Mouse (Mus musculus): ENCODE data around the gene Ccnl1. TPM values are rescaled to one million over a fixed set of nuclear protein-coding genes. Genes with fewer than 3 reads are reported as not detected.
A peak's percentile ranks its signal among the peaks of the same experiment; 100 is the strongest.

The Ccnl1 gene
- polyA plus RNA-seq, 1 experiment = 226 TPM

DNA sequence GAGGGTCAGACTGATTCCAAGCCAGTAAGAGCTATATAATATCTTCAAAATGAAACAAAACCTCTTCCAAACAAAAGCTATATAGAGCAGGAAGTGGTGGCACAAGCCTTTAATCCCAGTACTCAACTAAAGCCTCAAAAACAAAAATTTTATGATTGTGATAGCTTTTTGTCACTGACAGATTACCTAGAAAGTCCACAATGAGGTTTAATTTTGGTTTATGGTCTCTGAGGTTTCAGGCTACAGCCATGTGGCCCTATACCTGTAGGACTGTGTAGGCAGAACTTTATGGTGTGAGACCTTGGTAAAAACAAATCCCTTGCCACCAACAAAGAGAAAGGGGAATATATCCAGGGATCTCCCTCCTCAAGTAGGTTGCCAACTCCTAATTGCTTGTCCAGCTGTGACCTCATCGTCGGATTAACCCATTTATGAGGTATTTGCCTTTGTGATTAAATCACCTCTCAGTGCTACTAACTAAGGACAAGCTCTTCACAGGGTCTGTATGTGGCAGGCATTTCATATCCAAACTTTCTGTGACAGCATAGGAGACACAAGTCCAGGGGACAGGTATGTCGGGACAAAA, 1.5 kb upstream of the Ccnl1 start:
- Histone ChIP-seq H3K27ac (ENCODE audit: insufficient read depth, low read depth, low read length) (no peak overlapping the region), H3K4me1 (ENCODE audit: control insufficient read depth, insufficient read depth, low read length) (peaks cover 25% of the 10 kb centered on the region), H3K4me3 (ENCODE audit: insufficient read depth, low read length) (no peak overlapping the region)
- TF ChIP-seq POLR2A (IDR thresholded peaks at IDR 0.05; ENCODE audit: borderline replicate concordance, low read depth, low read length) = no peak

DNA sequence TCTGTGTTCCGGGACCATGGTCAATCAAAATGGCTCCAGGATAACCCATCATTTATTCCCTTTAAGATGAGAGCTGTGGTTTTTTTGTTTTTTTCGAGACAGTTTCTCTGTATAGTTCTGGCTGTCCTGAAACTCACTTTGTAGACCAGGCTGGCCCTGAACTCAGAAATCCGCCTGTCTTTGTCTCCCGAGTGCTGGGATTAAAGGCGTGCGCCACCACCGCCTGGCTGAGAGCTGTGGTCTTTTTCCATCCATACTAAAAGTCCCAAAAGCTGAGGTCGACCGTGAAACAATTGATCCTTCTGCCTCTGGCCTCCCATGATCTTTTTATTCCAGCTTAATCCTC, 764 bp upstream of the Ccnl1 start:
- H3K4me3 ChIP-seq (ENCODE audit: insufficient read depth, low read length) = peak overlapping the region; percentile 99
- H3K27ac ChIP-seq (ENCODE audit: insufficient read depth, low read depth, low read length) = peak overlapping the region; percentile 99
- H3K4me1 ChIP-seq (ENCODE audit: control insufficient read depth, insufficient read depth, low read length) = peaks cover 27% of the 10 kb centered on the region
- TF ChIP-seq CTCF (IDR thresholded peaks at IDR 0.05; ENCODE audit: low read depth, low read length) (no peak), POLR2A (IDR thresholded peaks at IDR 0.05; ENCODE audit: borderline replicate concordance, low read depth, low read length) (no peak)

DNA sequence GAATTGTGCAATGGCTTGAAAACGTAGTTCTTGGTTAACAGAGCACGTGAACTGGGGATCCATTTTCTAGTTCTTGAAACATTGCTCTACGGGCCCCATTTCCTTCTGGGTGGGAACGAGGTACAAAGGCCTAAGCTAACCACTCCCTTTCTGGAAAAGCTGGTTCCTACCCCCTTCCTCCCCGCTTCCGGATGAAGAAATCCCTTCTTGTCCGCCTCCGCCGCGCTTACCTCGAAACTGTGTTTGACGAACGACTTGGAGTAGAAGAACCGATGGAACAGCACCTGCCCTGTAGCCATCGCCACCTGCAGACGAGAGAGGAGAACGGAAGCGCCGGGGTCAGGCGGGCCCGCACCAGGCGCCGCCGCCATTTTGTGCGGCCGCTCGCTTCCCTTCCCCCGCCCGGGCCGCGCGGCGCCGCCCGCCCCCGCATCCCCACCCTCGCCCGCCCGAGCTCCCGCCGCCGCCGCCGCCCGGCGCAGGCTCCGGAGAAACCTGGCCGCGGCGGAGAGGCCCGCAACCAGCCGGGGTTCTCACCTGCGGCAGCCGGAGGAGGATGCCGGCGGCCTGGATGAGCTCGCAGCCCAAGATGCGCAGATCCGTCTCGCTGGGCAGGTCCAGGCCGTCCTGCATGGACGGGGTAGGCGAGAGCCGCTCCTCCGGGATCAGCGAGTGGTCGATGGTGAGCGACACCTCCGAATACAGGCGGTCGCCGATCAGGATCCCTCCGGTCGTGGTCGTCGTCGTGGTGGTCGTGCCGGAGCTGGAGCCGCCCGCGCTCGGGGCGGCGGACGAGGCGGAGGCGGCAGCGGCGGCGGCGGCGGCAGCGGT, 563 bp downstream of the Ccnl1 start:
- Histone ChIP-seq H3K4me3 (ENCODE audit: insufficient read depth, low read length) (peak overlapping the region; percentile 99), H3K27ac (ENCODE audit: insufficient read depth, low read depth, low read length) (peak overlapping the region; percentile 99), H3K4me1 (ENCODE audit: control insufficient read depth, insufficient read depth, low read length) (peaks cover 25% of the 10 kb centered on the region)
- TF ChIP-seq POLR2A (IDR thresholded peaks at IDR 0.05; ENCODE audit: borderline replicate concordance, low read depth, low read length) (no peak), CTCF (IDR thresholded peaks at IDR 0.05; ENCODE audit: low read depth, low read length) (no peak)

DNA sequence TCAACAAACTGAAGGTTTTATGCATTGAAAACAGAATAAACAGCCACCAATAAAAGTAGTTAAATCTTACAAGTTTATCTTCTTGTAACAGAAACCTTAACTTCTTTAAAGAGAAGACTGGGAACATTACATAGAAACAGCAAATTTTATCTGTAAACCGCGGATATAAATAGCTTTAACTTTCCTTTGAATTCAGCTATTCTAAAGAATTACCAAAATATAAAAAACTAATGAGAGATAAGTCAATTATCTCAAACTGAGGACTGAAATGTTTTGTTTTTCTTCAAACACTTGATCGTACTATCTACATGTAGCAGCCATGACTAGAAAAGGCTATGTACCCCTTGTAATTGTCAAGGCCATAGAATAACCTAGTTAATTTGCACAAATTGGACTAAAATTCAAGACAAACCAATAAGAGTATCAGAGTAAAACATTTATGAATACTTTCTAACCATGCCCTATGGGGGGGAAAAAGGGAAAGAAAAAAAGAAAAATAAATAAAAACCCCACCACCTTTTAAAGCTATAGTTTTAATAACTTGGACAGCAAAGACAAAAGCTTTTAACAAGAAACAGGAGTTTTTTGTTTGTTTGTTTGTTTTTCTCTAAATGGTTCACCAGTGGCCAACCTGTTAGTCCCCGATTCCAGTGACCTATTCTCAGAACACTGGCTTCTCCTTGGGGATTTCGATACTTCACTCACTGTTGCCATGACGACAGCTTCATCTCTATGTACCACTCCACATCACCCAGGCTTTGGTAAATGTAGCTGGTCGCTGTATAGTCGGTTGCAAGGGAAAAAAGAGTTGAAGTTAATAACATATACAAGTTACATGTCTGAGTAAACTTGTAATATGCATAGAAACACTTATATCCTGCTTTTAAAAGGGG, 3.3 kb downstream of the Ccnl1 start:
- Histone ChIP-seq H3K4me3 (ENCODE audit: insufficient read depth, low read length) (peak overlapping the region; percentile 33; the same call in 1 of the 2 replicates), H3K27ac (ENCODE audit: insufficient read depth, low read depth, low read length) (no peak overlapping the region), H3K4me1 (ENCODE audit: control insufficient read depth, insufficient read depth, low read length) (peaks cover 27% of the 10 kb centered on the region)
- TF ChIP-seq CTCF (IDR thresholded peaks at IDR 0.05; ENCODE audit: low read depth, low read length) (no peak), POLR2A (IDR thresholded peaks at IDR 0.05; ENCODE audit: borderline replicate concordance, low read depth, low read length) (no peak)

DNA sequence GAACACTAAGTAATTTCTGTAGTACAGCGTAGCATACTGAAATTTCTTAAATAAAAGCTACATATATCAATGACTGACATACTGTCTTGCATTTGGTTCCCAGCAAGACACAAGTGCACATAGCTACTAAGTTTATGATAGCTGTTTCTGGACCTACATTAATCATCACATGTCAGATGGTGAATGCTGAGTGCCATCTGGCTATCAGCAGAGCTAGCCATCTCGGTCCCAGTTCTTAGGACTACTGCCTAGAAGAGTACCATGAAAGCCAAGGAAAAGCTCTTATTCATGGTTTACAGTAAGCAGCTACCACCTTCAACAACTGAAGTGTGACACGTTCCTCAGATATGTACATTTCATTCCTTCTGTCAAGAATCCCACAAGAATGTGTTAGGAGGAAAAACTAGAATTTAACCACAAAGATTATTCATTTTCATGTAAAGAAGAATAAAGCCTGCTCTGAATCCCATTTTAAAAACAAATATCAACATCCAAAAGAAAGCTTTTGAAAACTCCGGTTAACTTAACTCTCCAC, 7.2 kb downstream of the Ccnl1 start:
- no peak overlapping the region for H3K4me3 ChIP-seq (ENCODE audit: insufficient read depth, low read length)
- TF ChIP-seq POLR2A (IDR thresholded peaks at IDR 0.05; ENCODE audit: borderline replicate concordance, low read depth, low read length) = no peak
- no peak for TF ChIP-seq CTCF (IDR thresholded peaks at IDR 0.05; ENCODE audit: low read depth, low read length)
- peaks cover 21% of the 10 kb centered on the region for H3K4me1 ChIP-seq (ENCODE audit: control insufficient read depth, insufficient read depth, low read length)
- peak overlapping the region; percentile 67 for H3K27ac ChIP-seq (ENCODE audit: insufficient read depth, low read depth, low read length)

DNA sequence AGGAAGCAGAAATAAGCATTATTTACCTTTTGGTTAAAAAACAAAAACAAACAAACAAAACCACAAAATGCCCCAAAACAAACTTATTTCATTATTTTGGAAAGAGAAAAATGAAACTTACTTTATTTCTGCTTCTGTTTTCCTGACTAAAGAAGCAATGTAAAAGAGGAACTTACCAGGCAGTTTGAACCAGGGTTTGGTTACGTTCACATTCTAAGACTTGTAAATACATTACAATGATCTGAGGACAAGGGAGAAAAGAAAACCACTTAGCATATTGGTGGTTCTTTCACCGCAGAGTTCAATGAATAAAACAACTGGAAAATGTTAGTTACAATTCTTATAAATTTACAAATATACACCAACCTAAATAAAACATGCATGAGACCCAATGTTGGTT, 7.7 kb downstream of the Ccnl1 start:
- Histone ChIP-seq H3K4me3 (ENCODE audit: insufficient read depth, low read length) (no peak overlapping the region), H3K4me1 (ENCODE audit: control insufficient read depth, insufficient read depth, low read length) (peaks cover 21% of the 10 kb centered on the region), H3K27ac (ENCODE audit: insufficient read depth, low read depth, low read length) (peak overlapping the region; percentile 82)
- no peak for TF ChIP-seq POLR2A (IDR thresholded peaks at IDR 0.05; ENCODE audit: borderline replicate concordance, low read depth, low read length)
- no peak for TF ChIP-seq CTCF (IDR thresholded peaks at IDR 0.05; ENCODE audit: low read depth, low read length)

DNA sequence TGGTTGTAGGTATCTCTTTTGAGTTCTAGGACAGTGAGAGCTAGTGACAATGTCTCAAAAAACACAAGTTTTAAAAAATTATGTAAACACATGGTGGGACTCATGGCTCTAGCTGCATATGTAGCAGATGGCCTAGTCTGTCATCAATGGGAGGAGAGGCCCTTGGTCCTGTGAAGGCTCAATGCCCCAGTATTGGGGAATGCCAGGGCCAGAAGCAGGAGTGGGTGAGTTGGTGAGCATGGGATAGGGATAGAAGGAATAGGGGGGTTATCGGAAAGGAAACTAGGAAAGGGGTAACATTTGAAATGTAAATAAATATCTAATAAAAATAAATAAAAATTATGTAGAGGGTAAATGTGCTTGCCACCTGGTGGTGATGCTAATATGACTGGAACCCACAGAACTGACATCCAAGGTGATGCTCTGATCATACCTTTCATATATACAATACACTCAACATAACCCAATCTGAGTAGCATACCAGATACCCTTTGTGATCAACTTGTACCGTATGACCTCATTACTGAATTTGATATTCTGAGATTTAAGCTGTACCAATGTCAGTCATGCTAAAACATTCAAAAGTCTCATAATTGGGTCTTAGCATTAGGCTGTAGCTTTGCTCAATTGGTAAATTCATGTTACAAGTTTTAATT, 12.6 kb downstream of the Ccnl1 start:
- Histone ChIP-seq H3K27ac (ENCODE audit: insufficient read depth, low read depth, low read length) (no peak overlapping the region), H3K4me3 (ENCODE audit: insufficient read depth, low read length) (no peak overlapping the region), H3K4me1 (ENCODE audit: control insufficient read depth, insufficient read depth, low read length) (peaks cover 13% of the 10 kb centered on the region)
- TF ChIP-seq POLR2A (IDR thresholded peaks at IDR 0.05; ENCODE audit: borderline replicate concordance, low read depth, low read length) (no peak), CTCF (IDR thresholded peaks at IDR 0.05; ENCODE audit: low read depth, low read length) (no peak)

DNA sequence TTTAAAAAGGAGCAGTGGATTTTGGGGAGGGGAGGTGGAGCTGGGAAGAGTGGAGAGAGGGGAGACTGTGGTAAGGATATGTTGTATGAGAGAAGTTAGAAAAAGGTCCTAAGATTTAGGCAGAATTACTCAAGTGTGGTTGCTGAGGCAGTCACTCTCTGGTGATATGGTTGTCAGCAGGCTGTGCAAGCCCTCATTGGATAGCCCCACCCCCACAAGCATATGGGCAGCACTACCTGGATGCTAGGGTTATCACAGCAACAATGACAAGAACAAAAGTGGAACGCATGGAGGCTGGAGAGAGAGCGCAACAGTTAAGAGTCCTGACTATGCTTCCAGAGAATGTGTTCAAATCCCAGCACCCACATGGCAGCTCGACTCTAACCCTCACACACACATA, 13.3 kb downstream of the Ccnl1 start:
- TF ChIP-seq POLR2A (IDR thresholded peaks at IDR 0.05; ENCODE audit: borderline replicate concordance, low read depth, low read length) = no peak
- TF ChIP-seq CTCF (IDR thresholded peaks at IDR 0.05; ENCODE audit: low read depth, low read length) = no peak
- H3K27ac ChIP-seq (ENCODE audit: insufficient read depth, low read depth, low read length) = no peak overlapping the region
- peaks cover 10% of the 10 kb centered on the region for H3K4me1 ChIP-seq (ENCODE audit: control insufficient read depth, insufficient read depth, low read length)
- H3K4me3 ChIP-seq (ENCODE audit: insufficient read depth, low read length) = no peak overlapping the region

DNA sequence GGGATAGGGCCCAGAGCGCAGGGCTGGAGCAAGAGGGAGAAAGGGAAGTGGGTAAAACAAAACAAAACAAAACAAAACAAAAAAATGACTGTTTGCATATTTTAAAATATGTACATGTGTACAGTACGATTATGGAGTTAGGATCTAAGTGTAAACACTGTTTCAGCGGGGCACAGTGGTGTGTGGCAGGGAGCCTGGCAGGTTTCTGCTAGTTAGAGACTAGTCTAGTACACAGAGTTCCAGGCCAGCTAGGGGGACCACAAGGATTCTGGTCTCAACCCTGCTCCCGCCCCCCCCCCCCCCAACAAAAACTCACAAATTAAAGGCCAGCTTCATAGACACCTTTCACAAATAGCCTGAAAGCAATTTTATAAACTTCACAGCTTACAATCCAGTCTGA, 14.6 kb downstream of the Ccnl1 start:
- Histone ChIP-seq H3K27ac (ENCODE audit: insufficient read depth, low read depth, low read length) (no peak overlapping the region), H3K4me3 (ENCODE audit: insufficient read depth, low read length) (no peak overlapping the region), H3K4me1 (ENCODE audit: control insufficient read depth, insufficient read depth, low read length) (peaks cover 8% of the 10 kb centered on the region)
- TF ChIP-seq POLR2A (IDR thresholded peaks at IDR 0.05; ENCODE audit: borderline replicate concordance, low read depth, low read length) = no peak
- TF ChIP-seq CTCF (IDR thresholded peaks at IDR 0.05; ENCODE audit: low read depth, low read length) = no peak
